Mouse (Mus musculus) common myeloid progenitor, adult 5-6 weeks (primary cell): ENCODE data around the gene Cenpx. TPM values are rescaled to one million over a fixed set of nuclear protein-coding genes. Genes with fewer than 3 reads are reported as not detected.

Source experiments
- ATAC-seq: replicated peaks from 2 replicates; pipeline ENCODE4 v1.8.0; 2016; ENCODE audit warnings: low read depth, mild to moderate bottlenecking, moderate TSS enrichment, inconsistent platforms; ENCODE audit not compliant: poor library complexity, severe bottlenecking
- total RNA-seq: library from RNA; stranded (forward); fragments of 200-1000, 187-1606 nt; gene quantifications from 2 replicates; pipeline ENCODE4 v1.2.3, GENCODE M21; 2017

Gene Cenpx
- total RNA-seq, 1 experiment from 2014 or later: 81.5 TPM

DNA sequence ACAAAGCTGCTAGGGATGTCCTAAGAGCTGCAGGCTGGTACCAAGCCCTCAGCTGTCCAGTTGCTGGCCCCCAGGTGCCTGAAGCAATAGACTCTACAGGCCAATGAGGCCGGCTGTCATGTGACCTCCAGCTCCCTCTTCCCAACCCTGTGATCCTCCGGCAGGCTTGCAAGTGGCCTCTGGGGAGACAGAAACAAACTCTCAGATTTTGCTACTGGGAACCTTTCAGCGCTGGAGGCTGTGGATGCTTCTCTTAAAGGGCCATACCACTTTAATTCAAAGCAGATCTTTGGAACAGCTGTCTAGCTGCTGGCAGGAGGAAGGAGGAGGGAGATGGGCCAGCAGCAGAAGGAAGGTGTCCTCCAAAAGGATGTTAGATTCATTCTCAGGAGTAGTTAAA, 46.9 kb downstream of the Cenpx start:
- no peak for ATAC-seq

DNA sequence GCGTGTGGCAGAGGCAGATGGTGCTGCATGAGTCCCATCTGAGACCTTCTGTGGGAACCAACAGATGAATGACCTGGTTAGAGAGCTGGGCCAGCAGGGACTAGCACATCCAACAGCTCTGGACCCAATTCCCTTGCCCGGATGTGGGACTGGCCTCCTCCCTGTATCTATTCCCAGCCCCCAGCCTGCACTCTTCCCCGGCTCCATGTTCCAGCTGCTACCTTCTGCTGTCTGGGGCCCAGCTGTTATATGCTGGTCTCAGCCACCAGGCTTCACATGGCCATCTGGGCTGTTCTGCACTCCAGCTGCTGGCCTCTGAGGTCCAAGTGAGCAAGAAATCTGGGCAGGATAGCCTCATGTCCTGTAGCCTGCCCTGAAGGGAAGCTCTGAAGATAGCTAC, 48.1 kb downstream of the Cenpx start:
- ATAC-seq: no peak

DNA sequence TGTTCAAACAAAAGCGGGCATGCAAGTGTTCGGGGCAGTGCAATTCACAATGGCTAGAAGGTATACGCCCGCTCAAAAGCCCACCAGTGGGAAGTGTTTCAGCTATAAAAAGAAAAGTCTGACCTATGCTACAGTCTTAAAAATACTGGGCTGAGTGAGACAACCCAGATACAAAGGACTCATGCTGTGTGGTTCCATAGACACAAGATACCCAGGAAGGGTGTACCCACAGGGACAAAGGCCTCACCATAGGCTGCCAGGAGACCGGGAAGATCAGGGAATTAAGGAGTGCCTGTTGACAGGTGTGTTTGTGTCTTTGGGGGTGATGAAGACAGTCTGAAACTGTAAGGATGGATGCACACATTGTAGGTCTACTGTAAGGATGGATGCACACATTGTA, 49.8 kb downstream of the Cenpx start:
- ATAC-seq: no peak

DNA sequence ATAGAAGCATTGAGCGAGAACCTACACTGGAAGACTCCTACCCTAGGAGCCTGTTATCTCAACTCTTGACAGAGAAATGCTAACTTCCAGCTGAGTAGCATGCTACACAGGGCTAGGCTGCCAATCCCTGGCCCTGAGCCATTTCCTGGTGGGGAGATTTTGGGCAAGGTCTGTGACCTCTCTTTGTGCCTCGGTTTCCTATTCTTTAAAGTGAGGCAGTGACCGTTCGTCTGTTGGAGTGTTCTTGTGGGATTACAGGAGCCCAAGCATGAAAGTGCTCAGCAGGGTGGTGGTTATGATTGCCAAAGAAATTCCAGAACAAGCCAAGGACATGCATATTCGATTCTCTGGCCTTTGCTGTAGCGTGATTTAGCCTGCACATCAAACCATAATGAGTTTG, 50.8 kb downstream of the Cenpx start:
- ATAC-seq: no peak

DNA sequence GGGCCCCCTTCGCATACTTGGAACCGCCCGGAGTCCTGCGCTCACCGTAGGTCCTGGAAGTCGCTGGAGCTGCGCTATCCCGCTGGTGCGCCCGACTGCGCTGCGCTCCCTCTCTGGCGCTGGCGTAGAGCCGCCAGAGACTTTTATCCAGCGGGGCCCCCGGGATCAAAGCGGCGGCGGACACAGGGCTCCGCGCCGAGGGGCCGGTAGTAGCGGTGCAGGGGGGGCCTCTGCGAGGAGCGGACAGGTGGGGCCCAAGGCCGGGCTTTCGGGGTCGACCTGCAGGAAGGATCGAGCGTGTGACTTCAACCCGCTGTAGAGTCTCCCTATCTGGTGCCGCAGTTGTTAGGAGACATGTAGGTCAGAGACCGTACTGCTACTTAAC, 52.5 kb downstream of the Cenpx start, which contains the start of gene Notum:
TSS of gene Notum (minus strand) at position 100 of the 385 bp plus-strand sequence.
- ATAC-seq: no peak

Other genes starting within 250 kb of the Cenpx start
- gene Arl16, start 246.1 kb downstream of the Cenpx start, total RNA-seq: 7.7 and 9.4 TPM in 2 replicates
- gene Mrpl12, start 229.1 kb downstream of the Cenpx start, total RNA-seq: 121 and 140 TPM in 2 replicates
- gene Slc25a10, start 221.9 kb downstream of the Cenpx start, total RNA-seq: 8.2 and 12.1 TPM in 2 replicates
- not detected in 2 replicates for gene Gcgr, start 183.0 kb downstream of the Cenpx start, total RNA-seq
- 26.5 and 31.0 TPM in 2 replicates for gene Mcrip1, start 164.0 kb downstream of the Cenpx start, total RNA-seq
- not detected in 2 replicates for gene Ppp1r27, start 162.6 kb downstream of the Cenpx start, total RNA-seq
- gene P4hb, start 140.5 kb downstream of the Cenpx start, total RNA-seq: 494 and 545 TPM in 2 replicates
- 148 and 170 TPM in 2 replicates for gene Arhgdia, start 132.1 kb downstream of the Cenpx start, total RNA-seq
- 248 and 287 TPM in 2 replicates for gene Alyref, start 115.4 kb downstream of the Cenpx start, total RNA-seq
- 27.2 and 32.1 TPM in 2 replicates for gene Anapc11, start 115.3 kb downstream of the Cenpx start, total RNA-seq
- gene Npb, start 105.3 kb downstream of the Cenpx start, total RNA-seq: not detected in 2 replicates
- gene Pcyt2, start 95.8 kb downstream of the Cenpx start, total RNA-seq: 34.5 and 38.6 TPM in 2 replicates
- gene Sirt7, start 88.5 kb downstream of the Cenpx start, total RNA-seq: 45.8 and 50.4 TPM in 2 replicates
- 20.3 and 22.1 TPM in 2 replicates for gene Mafg, start 80.1 kb downstream of the Cenpx start, total RNA-seq
- 9.9 and 11.7 TPM in 2 replicates for gene Pycr1, start 70.0 kb downstream of the Cenpx start, total RNA-seq
- gene Myadml2, start 65.6 kb downstream of the Cenpx start, total RNA-seq: not detected in 2 replicates
- gene Notum, start 52.6 kb downstream of the Cenpx start, total RNA-seq: not detected in 2 replicates
- 31.8 and 44.9 TPM in 2 replicates for gene Aspscr1, start 40.8 kb downstream of the Cenpx start, total RNA-seq
- gene Lrrc45, start 187 bp upstream of the Cenpx start, total RNA-seq: 30.3 and 30.9 TPM in 2 replicates
- not detected in 2 replicates for gene Rac3, start 7.7 kb upstream of the Cenpx start, total RNA-seq
- 8.4 and 9.5 TPM in 2 replicates for gene Dcxr, start 13.5 kb upstream of the Cenpx start, total RNA-seq
- gene Cbr2, start 18.4 kb upstream of the Cenpx start, total RNA-seq: not detected in 2 replicates
- 18.9 and 25.7 TPM in 2 replicates for gene Hmga1b, start 49.1 kb upstream of the Cenpx start, total RNA-seq
- gene Rfng, start 70.5 kb upstream of the Cenpx start, total RNA-seq: 4.8 and 5.6 TPM in 2 replicates
- 66.0 and 88.2 TPM in 2 replicates for gene Gps1, start 70.5 kb upstream of the Cenpx start, total RNA-seq
- 43.2 and 57.9 TPM in 2 replicates for gene Dus1l, start 82.7 kb upstream of the Cenpx start, total RNA-seq
- gene Fasn, start 110.8 kb upstream of the Cenpx start, total RNA-seq: 46.0 and 62.3 TPM in 2 replicates
- 9.7 and 10.1 TPM in 2 replicates for gene Ccdc57, start 219.1 kb upstream of the Cenpx start, total RNA-seq
- gene Slc16a3, start 234.7 kb upstream of the Cenpx start, total RNA-seq: 3.0 and 3.9 TPM in 2 replicates